Mouse (Mus musculus): ENCODE measurements at regions not wholly inside any gene's neighbourhood (a gene's known extent, or its start where the extent isn't known, plus 50 kb on each side); places are given as distances from the start of the nearest gene placed in this dataset.

DNA sequence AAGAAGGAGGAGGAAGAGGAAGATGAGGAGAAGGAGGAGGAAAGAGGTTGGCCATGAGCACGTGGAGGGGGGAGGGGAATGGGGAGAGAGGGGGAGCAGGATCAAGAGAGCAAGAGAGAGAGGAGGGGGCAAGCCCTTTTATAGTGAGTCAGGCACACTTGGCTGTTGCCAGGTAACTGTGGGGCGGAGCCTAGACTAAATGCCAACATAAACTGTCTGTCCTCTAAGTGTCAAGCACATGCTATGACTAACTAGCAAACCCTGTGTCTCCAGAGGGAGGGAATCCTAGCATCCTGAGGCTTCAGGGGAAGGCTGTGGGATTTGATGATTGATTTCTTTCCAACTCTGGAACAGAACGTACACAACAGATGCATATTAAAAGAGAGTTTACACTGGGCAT lies 223.2 kb downstream of the Gadd45g start:
- H3K9ac ChIP-seq (ENCODE audit: low read depth, low read length): no peak overlapping the region
- H3K4me2 ChIP-seq (replicated peaks; ENCODE audit: low read depth): no peak overlapping the region
- H3K4me3 ChIP-seq (ENCODE audit: low read depth, low read length): no peak overlapping the region
- no peaks in the 10 kb centered on the region for H3K36me3 ChIP-seq (ENCODE audit: control insufficient read depth, insufficient read depth)
- no peak for TF ChIP-seq CTCF (IDR thresholded peaks at IDR 0.05; ENCODE audit: low read depth)
- no peak for ATAC-seq
- 61% methylated on average over 3 of the region's 3 CpGs for WGBS
- H3K27me3 ChIP-seq (replicated peaks; ENCODE audit: control insufficient read depth, insufficient read depth, low read length): no peaks in the 10 kb centered on the region
- no peaks in the 10 kb centered on the region; the same call in 1 of the 2 replicates for H3K4me1 ChIP-seq (replicated peaks; ENCODE audit: control insufficient read depth, insufficient read depth, low read length)
- H3K9me3 ChIP-seq (ENCODE audit: control insufficient read depth): no peaks in the 10 kb centered on the region
- no peak overlapping the region for H3K27ac ChIP-seq (ENCODE audit: low read depth, low read length)

- H3K9me3 ChIP-seq (ENCODE audit: control insufficient read depth): no peaks in the 10 kb centered on the region
- H3K4me1 ChIP-seq (replicated peaks; ENCODE audit: control insufficient read depth, insufficient read depth, low read length): no peaks in the 10 kb centered on the region; the same call in 1 of the 2 replicates
- ATAC-seq: no peak
- H3K27me3 ChIP-seq (replicated peaks; ENCODE audit: control insufficient read depth, insufficient read depth, low read length): no peaks in the 10 kb centered on the region
- TF ChIP-seq CTCF (IDR thresholded peaks at IDR 0.05; ENCODE audit: low read depth): no peak
- no peak overlapping the region for H3K4me3 ChIP-seq (ENCODE audit: low read depth, low read length)
- 76% methylated on average over 19 of the region's 19 CpGs for WGBS
- no peak overlapping the region for H3K4me2 ChIP-seq (replicated peaks; ENCODE audit: low read depth)
- no peak overlapping the region for H3K27ac ChIP-seq (ENCODE audit: low read depth, low read length)
- H3K9ac ChIP-seq (ENCODE audit: low read depth, low read length): no peak overlapping the region
- H3K36me3 ChIP-seq (ENCODE audit: control insufficient read depth, insufficient read depth): no peaks in the 10 kb centered on the region
Measured at GRCm38 (mm10) chr13:52070731-52071663, 224.5 kb downstream of the Gadd45g start.

DNA sequence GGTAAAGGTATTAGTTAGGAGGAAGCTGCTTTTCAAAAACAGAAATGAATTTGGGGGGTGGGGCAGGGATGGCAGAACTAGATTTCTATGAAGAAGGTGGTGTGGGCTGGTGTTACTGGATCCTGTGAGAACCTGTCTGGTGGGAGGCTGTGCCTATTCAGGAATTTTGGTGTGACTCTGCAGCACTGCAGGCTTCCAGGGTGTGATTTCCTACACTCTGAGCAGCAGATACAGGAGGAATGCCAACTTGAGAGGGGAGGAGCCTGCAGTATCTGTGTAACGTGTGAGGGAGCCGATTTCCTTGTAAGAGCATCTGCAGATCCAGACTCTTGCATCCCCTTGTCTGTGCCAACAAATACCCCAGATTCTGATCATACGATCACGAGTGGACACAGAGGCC lies 231.1 kb downstream of the Gadd45g start:
- no peaks in the 10 kb centered on the region for H3K9me3 ChIP-seq (ENCODE audit: control insufficient read depth)
- H3K36me3 ChIP-seq (ENCODE audit: control insufficient read depth, insufficient read depth): no peaks in the 10 kb centered on the region
- WGBS: 68% methylated on average over 4 of the region's 4 CpGs
- ATAC-seq: no peak
- H3K4me3 ChIP-seq (ENCODE audit: low read depth, low read length): no peak overlapping the region
- H3K27ac ChIP-seq (ENCODE audit: low read depth, low read length): no peak overlapping the region
- no peaks in the 10 kb centered on the region for H3K4me1 ChIP-seq (replicated peaks; ENCODE audit: control insufficient read depth, insufficient read depth, low read length)
- H3K9ac ChIP-seq (ENCODE audit: low read depth, low read length): no peak overlapping the region
- TF ChIP-seq CTCF (IDR thresholded peaks at IDR 0.05; ENCODE audit: low read depth): no peak
- H3K27me3 ChIP-seq (replicated peaks; ENCODE audit: control insufficient read depth, insufficient read depth, low read length): no peaks in the 10 kb centered on the region
- no peak overlapping the region for H3K4me2 ChIP-seq (replicated peaks; ENCODE audit: low read depth)

DNA sequence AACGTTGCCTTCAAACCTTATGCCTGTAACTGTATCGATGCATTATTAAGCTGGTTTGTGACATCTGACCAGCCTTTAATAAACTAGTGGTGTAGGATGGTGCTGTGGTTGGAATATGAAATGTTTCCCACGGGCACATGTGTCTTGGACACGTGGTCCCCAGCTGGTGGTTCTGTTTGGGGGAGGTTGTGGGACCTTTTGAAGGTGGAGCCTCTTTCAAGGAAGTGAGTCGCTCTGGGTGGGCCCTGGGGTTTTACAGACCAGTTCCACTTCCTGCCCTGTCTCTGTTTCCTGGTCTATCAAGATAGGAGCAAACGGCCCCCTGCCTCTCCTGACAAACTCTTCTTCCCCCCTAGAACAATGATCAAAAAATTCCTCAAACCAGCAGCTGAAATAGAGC lies 232.1 kb downstream of the Gadd45g start:
- H3K4me1 ChIP-seq (replicated peaks; ENCODE audit: control insufficient read depth, insufficient read depth, low read length): no peaks in the 10 kb centered on the region
- no peaks in the 10 kb centered on the region for H3K9me3 ChIP-seq (ENCODE audit: control insufficient read depth)
- 75% methylated on average over 6 of the region's 6 CpGs for WGBS
- H3K4me2 ChIP-seq (replicated peaks; ENCODE audit: low read depth): no peak overlapping the region
- no peak overlapping the region for H3K9ac ChIP-seq (ENCODE audit: low read depth, low read length)
- H3K4me3 ChIP-seq (ENCODE audit: low read depth, low read length): no peak overlapping the region
- no peaks in the 10 kb centered on the region for H3K27me3 ChIP-seq (replicated peaks; ENCODE audit: control insufficient read depth, insufficient read depth, low read length)
- no peak overlapping the region for H3K27ac ChIP-seq (ENCODE audit: low read depth, low read length)
- no peak for ATAC-seq
- no peaks in the 10 kb centered on the region for H3K36me3 ChIP-seq (ENCODE audit: control insufficient read depth, insufficient read depth)
- no peak for TF ChIP-seq CTCF (IDR thresholded peaks at IDR 0.05; ENCODE audit: low read depth)

GRCm38 (mm10) chr13:52079678-52080246 lies 233.3 kb downstream of the Gadd45g start:
- Histone ChIP-seq H3K4me3 (ENCODE audit: low read depth, low read length) (no peak overlapping the region), H3K9me3 (ENCODE audit: control insufficient read depth) (no peaks in the 10 kb centered on the region), H3K27me3 (replicated peaks; ENCODE audit: control insufficient read depth, insufficient read depth, low read length) (no peaks in the 10 kb centered on the region), H3K9ac (ENCODE audit: low read depth, low read length) (no peak overlapping the region), H3K27ac (ENCODE audit: low read depth, low read length) (peak overlapping the region; percentile 54), H3K4me2 (replicated peaks; ENCODE audit: low read depth) (no peak overlapping the region), H3K4me1 (replicated peaks; ENCODE audit: control insufficient read depth, insufficient read depth, low read length) (no peaks in the 10 kb centered on the region), H3K36me3 (ENCODE audit: control insufficient read depth, insufficient read depth) (no peaks in the 10 kb centered on the region)
- 48% methylated on average over 14 of the region's 14 CpGs for WGBS
- ATAC-seq: no peak
- TF ChIP-seq CTCF (IDR thresholded peaks at IDR 0.05; ENCODE audit: low read depth): no peak

DNA sequence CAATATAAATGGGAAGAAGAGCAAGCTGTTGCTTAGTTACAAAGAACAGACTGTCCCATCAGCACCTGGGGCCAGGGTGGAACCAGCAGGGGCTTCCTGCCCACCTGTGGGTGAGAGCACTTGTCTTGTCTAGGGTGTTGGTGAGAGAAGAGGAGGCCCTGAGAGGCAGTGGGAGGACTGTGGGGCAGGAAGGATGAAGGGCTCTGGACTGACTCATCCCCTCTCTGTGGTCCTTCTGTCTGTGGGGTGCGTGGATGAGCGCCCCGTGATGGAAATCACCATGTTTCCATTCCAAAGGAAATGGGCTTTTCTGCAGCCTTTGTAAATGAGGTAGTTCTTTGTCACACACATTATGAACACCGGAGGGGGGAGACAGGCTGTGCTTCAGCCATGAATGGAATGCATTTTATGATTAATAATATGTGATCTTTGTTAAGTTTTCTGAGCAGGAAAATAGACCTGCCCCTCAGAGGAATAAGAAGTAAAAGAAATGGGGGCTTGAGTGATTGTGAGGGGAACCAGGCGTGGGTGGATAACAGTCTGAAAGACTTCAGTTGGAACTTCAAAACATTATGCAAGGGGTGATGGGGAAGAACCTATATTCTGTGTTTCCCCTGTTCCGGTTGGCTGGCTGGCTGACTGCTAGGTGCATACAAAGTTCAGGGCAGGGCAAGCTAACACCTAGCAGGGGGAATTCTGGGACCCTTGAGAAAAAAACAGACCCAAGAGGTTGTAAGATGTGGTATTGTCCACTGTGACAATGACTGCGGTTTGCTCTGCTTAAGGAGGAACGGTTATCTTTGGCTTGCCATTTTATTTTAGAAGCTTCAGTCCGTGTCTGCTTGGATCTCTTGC lies 237.3 kb downstream of the Gadd45g start:
- 79% methylated on average over 9 of the region's 9 CpGs for WGBS
- Histone ChIP-seq H3K4me1 (replicated peaks; ENCODE audit: control insufficient read depth, insufficient read depth, low read length) (0 out of 2 replicates have a peak, but pooled peaks cover 2% of the 10 kb centered on the region), H3K4me3 (ENCODE audit: low read depth, low read length) (no peak overlapping the region), H3K27ac (ENCODE audit: low read depth, low read length) (no peak overlapping the region), H3K27me3 (replicated peaks; ENCODE audit: control insufficient read depth, insufficient read depth, low read length) (no peaks in the 10 kb centered on the region), H3K4me2 (replicated peaks; ENCODE audit: low read depth) (no peak overlapping the region), H3K36me3 (ENCODE audit: control insufficient read depth, insufficient read depth) (no peaks in the 10 kb centered on the region), H3K9me3 (ENCODE audit: control insufficient read depth) (no peaks in the 10 kb centered on the region), H3K9ac (ENCODE audit: low read depth, low read length) (no peak overlapping the region)
- no peak for ATAC-seq
- TF ChIP-seq CTCF (IDR thresholded peaks at IDR 0.05; ENCODE audit: low read depth): no peak
